Mouse (Mus musculus) MEL (cell line): ENCODE measurements around the gene Tet3. TPM values are rescaled to one million over a fixed set of nuclear protein-coding genes. Genes with fewer than 3 reads are reported as not detected.
A peak's percentile ranks its signal among the peaks of the same experiment; 100 is the strongest.

Source experiments
- DNase-seq: peaks from one replicate; pipeline ENCODE4 v3.0.0; 2011; ENCODE audit warnings: low read depth, low spot score
- H3K27ac ChIP-seq: 2 replicates; pipeline ENCODE4 v1.5.1; 2012; ENCODE audit warnings: low read depth, mild to moderate bottlenecking, control low read depth, low read length, moderate library complexity; ENCODE audit not compliant: control insufficient read depth
- H3K27me3 ChIP-seq, 2 experiments: fragments of 150-350 bp in 1 of 2; sonication (generic) in 1 of 2; 2 replicates each; pipeline ENCODE4 v1.6.1; 2012; ENCODE audit warnings: low read length in 2 of 2, mild to moderate bottlenecking in 2 of 2, improper control_type of control experiment in 1 of 2, moderate library complexity in 1 of 2; ENCODE audit not compliant: insufficient read depth in 2 of 2, control insufficient read depth in 1 of 2
- H3K36me3 ChIP-seq, 2 experiments: 2 replicates each; pipeline ENCODE4 v1.6.1; 2012 to 2014; ENCODE audit warnings: low read length in 2 of 2, improper control_type of control experiment in 1 of 2, inconsistent platforms in 1 of 2, mild to moderate bottlenecking in 1 of 2; ENCODE audit not compliant: insufficient read depth in 2 of 2, control insufficient read depth in 1 of 2
- H3K4me1 ChIP-seq, 2 experiments: fragments of 150-350 bp in 1 of 2; sonication (generic) in 1 of 2; 2 replicates each; pipeline ENCODE4 v1.6.1; 2012; ENCODE audit warnings: low read length in 2 of 2, improper control_type of control experiment in 1 of 2, mild to moderate bottlenecking in 1 of 2; ENCODE audit not compliant: insufficient read depth in 2 of 2, control insufficient read depth in 1 of 2
- H3K4me3 ChIP-seq, 2 experiments: fragments of 150-350 bp in 1 of 2; sonication (generic) in 1 of 2; 2 replicates each; pipeline ENCODE4 v1.5.1; 2012; ENCODE audit warnings: low read depth in 2 of 2, low read length in 2 of 2, mild to moderate bottlenecking in 2 of 2, moderate library complexity in 2 of 2, control low read depth in 1 of 2, improper control_type of control experiment in 1 of 2; ENCODE audit not compliant: control insufficient read depth in 1 of 2, insufficient read depth in 1 of 2
- H3K79me2 ChIP-seq: 2 replicates; pipeline ENCODE4 v1.6.1; 2012; ENCODE audit warnings: mild to moderate bottlenecking, low read length, moderate library complexity; ENCODE audit not compliant: control insufficient read depth, poor library complexity, insufficient read depth
- H3K9ac ChIP-seq: 2 replicates; pipeline ENCODE4 v1.6.1; 2012; ENCODE audit warnings: low read depth, mild to moderate bottlenecking, control low read depth, low read length, moderate library complexity; ENCODE audit not compliant: control insufficient read depth, poor library complexity, severe bottlenecking
- H3K9me3 ChIP-seq: fragments of 150-350 bp; sonication (generic); replicated peaks from 2 replicates; pipeline ENCODE4 v1.6.1; 2012; ENCODE audit warnings: mild to moderate bottlenecking, low read length, improper control_type of control experiment, moderate library complexity; ENCODE audit not compliant: insufficient read depth
- BHLHE40 ChIP-seq: IDR thresholded peaks from 2 replicates; pipeline ENCODE4 v1.6.1; 2012; ENCODE audit warnings: low read depth, mild to moderate bottlenecking, inconsistent platforms, low read length, improper control_type of control experiment, borderline replicate concordance
- ELF1 ChIP-seq: IDR thresholded peaks from 2 replicates; pipeline ENCODE4 v1.6.1; 2014; ENCODE audit warnings: low read depth, mild to moderate bottlenecking, inconsistent platforms, low read length, improper control_type of control experiment, moderate library complexity
- EP300 ChIP-seq, 2 experiments: IDR thresholded peaks; 2 replicates each; pipeline ENCODE4 v1.6.1; 2011; ENCODE audit warnings: improper control_type of control experiment in 2 of 2, low read length in 2 of 2, low read depth in 1 of 2, mild to moderate bottlenecking in 1 of 2
- GATA1 ChIP-seq: IDR thresholded peaks from 2 replicates; pipeline ENCODE4 v1.6.1; 2011; ENCODE audit warnings: low read depth, low read length, improper control_type of control experiment
- JUND ChIP-seq: IDR thresholded peaks from 2 replicates; pipeline ENCODE4 v1.6.1; 2011; ENCODE audit warnings: low read depth, mild to moderate bottlenecking, improper control_type of control experiment, low read length
- KAT2A ChIP-seq: conservative IDR thresholded peaks from 2 replicates; pipeline ENCODE4 v1.6.1; 2012; ENCODE audit warnings: low read depth, low read length, improper control_type of control experiment, inconsistent platforms
- MAZ ChIP-seq: IDR thresholded peaks from 2 replicates; pipeline ENCODE4 v1.6.1; 2012; ENCODE audit warnings: low read depth, mild to moderate bottlenecking, inconsistent platforms, low read length, improper control_type of control experiment
- MYB ChIP-seq: IDR thresholded peaks from 2 replicates; pipeline ENCODE4 v1.6.1; 2011; ENCODE audit warnings: mild to moderate bottlenecking, low read depth, low read length, improper control_type of control experiment
- NRF1 ChIP-seq: IDR thresholded peaks from 2 replicates; pipeline ENCODE4 v1.6.1; 2014; ENCODE audit warnings: low read depth, mild to moderate bottlenecking, inconsistent platforms, low read length, improper control_type of control experiment, moderate library complexity; ENCODE audit not compliant: poor library complexity, insufficient read depth, severe bottlenecking
- POLR2A ChIP-seq, 2 experiments: IDR thresholded peaks; 2 replicates each; pipeline ENCODE4 v1.6.1; 2011 to 2012; ENCODE audit warnings: low read length in 2 of 2, mild to moderate bottlenecking in 2 of 2, control low read depth in 1 of 2, improper control_type of control experiment in 1 of 2, low read depth in 1 of 2, moderate library complexity in 1 of 2; ENCODE audit not compliant: control insufficient read depth in 1 of 2, insufficient read depth in 1 of 2, poor library complexity in 1 of 2
- POLR2AphosphoS2 ChIP-seq: IDR thresholded peaks from 2 replicates; pipeline ENCODE4 v1.6.1; 2011; ENCODE audit warnings: low read length, improper control_type of control experiment
- RCOR1 ChIP-seq: IDR thresholded peaks from 2 replicates; pipeline ENCODE4 v1.6.1; 2012; ENCODE audit warnings: low read depth, mild to moderate bottlenecking, inconsistent platforms, low read length, improper control_type of control experiment
- USF1 ChIP-seq: IDR thresholded peaks from 2 replicates; pipeline ENCODE4 v1.6.1; 2014; ENCODE audit warnings: low read depth, mild to moderate bottlenecking, inconsistent platforms, low read length, improper control_type of control experiment, moderate library complexity
- ZC3H11A ChIP-seq: IDR thresholded peaks from 2 replicates; pipeline ENCODE4 v1.6.1; 2012; ENCODE audit warnings: low read depth, mild to moderate bottlenecking, inconsistent platforms, low read length, improper control_type of control experiment
- ZMIZ1 ChIP-seq: IDR thresholded peaks from 2 replicates; pipeline ENCODE4 v1.6.1; 2012; ENCODE audit warnings: low read depth, mild to moderate bottlenecking, inconsistent platforms, low read length, improper control_type of control experiment, moderate library complexity
- polyA plus RNA-seq, 2 experiments: library from polyadenylated mRNA; stranded (reverse) in 1 of 2; unstranded in 1 of 2; fragments of >175 nt in 1 of 2; fragments of >200 nt in 1 of 2; gene quantifications; 2 replicates each; pipeline versions ENCODE4 v1.2.1 to v1.2.4; 2012; ENCODE audit warnings: low replicate concordance in 2 of 2, low read depth in 1 of 2; ENCODE audit not compliant: insufficient read length in 2 of 2, insufficient read depth in 1 of 2, missing spikeins in 1 of 2
- total RNA-seq: library from RNA; depleted of rRNA; stranded (reverse); fragments of 300-350 nt; gene quantifications from 2 replicates; pipeline ENCODE4 v1.2.3, GENCODE M21; 2012

Tet3 gene
- total and polyA plus RNA-seq, 3 experiments: 11.6 to 35.3 (median 22.9) TPM

DNA sequence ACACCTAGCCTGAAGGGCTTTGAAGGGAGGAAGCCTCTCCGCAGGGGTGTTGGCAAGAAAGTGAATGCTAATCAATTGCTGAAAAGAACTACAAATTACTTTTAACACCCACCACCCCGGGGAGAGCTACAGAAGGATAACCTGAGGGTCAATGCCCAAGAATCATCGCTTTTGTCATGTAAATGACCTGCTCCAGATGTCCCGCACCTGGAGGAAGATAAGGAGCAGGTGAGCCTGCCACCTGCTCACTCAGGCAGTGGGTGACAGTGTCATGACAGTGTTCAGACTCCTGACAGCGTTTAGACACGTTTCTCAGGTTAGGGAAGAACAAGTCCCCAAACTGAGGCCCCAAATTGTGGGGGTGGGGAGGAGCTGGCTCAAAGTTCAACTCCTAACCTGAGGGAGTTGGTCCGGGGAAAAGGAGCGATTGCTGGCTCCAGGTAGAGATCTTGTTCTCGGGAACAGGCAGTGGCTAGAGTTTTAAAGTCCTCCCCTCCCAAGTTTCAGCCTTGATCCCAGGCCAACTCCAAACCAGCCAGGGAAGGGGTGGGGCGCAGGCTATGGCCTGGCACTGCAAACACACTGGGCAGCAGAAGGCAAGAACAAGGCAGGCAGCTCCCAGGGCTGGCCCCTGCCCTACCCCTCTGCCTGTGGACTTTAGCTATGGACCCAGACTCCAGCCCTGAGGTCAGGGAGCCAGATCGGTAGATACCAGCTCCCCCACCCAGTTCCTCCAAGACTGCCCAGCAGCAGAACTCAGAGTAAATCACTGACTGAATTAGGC lies 36.8 kb downstream of the Tet3 start:
- Histone ChIP-seq H3K9ac (no peak overlapping the region), H3K27ac (no peak overlapping the region), H3K79me2 (peaks cover 4% of the 10 kb centered on the region; the same call in 1 of the 2 replicates), H3K4me3 (no peak overlapping the region), H3K27me3 (no peaks in the 10 kb centered on the region), H3K4me1 (no peaks in the 10 kb centered on the region), H3K9me3 (no peaks in the 10 kb centered on the region), H3K36me3 (peaks cover 0 to 16% of the 10 kb centered on the region in 2 experiments; a peak in 2 of 4 replicates)
- no peak for DNase-seq
- no peak for TF ChIP-seq POLR2AphosphoS2
- TF ChIP-seq RCOR1: no peak
- no peak for TF ChIP-seq ELF1
- no peak for TF ChIP-seq MAZ
- TF ChIP-seq ZC3H11A: no peak
- no peak for TF ChIP-seq MYB
- no peak for TF ChIP-seq BHLHE40
- TF ChIP-seq NRF1: no peak
- TF ChIP-seq JUND: no peak
- TF ChIP-seq ZMIZ1: no peak
- TF ChIP-seq KAT2A: no peak

DNA sequence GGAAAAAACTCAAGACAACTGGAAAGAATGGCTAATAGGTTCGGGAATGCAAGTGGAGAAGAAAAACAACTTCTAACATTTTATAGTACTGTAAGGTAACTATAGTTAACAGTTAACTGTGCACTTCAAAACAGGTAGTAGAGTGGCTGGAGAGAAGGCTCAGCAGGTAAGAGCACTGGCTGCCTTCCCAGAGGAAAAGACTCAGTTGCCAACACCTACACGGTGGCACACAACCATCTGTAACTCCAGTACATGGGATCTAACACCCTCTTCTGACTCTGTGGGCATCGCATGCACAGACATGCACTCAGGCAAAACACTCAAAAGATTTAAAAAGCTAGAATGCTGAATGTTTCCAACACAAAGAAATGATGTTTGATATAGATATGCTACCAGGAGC lies 39.4 kb downstream of the Tet3 start:
- DNase-seq: no peak
- TF ChIP-seq ZC3H11A (no peak), POLR2A (IDR thresholded peaks at IDR 0.05; ENCODE audit: control insufficient read depth in 1 of 2, insufficient read depth in 1 of 2, low read depth in 1 of 2, low read length in 2 of 2, poor library complexity in 1 of 2) (0 out of 4 replicates have a peak, but pooled peaks of 1 of the 2 experiments have one; percentile 15), GATA1 (no peak)
- TF ChIP-seq, all 39 proteins: peak for 1
- Histone ChIP-seq H3K9ac (no peak overlapping the region), H3K27me3 (no peaks in the 10 kb centered on the region), H3K9me3 (no peaks in the 10 kb centered on the region), H3K27ac (no peak overlapping the region), H3K36me3 (peaks cover 0 to 16% of the 10 kb centered on the region in 2 experiments; a peak in 2 of 4 replicates), H3K4me3 (no peak overlapping the region), H3K4me1 (no peaks in the 10 kb centered on the region), H3K79me2 (peaks cover 6% of the 10 kb centered on the region)

DNA sequence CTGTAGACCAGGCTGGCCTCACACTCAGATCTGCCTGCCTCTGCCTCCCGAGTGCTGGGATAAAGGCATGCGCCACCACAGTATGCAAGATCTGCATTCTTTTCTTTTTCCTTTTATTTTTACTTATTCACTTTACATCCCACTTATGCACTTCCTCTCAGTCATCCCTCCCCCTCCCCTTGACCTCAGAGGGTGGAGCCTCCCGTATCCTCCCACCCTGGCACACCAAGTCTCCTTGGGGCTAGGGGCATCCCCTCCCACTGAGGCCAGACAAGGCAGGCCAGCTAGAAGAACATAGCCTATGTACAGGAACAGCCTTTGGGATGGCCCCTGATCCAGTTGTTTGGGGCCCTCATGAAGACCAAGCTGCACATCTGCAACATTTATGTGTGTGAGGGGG lies 41.4 kb downstream of the Tet3 start:
- H3K4me1 ChIP-seq: no peaks in the 10 kb centered on the region

More for the DNA sequence above, 41.4 kb downstream of the Tet3 start:
- no peak overlapping the region for H3K9ac ChIP-seq
- no peak for TF ChIP-seq EP300 (IDR thresholded peaks at IDR 0.05; ENCODE audit: low read depth in 1 of 2, low read length in 2 of 2)
- no peak for TF ChIP-seq USF1
- TF ChIP-seq, all 39 proteins: peak for 0
- H3K9me3 ChIP-seq: no peaks in the 10 kb centered on the region
- peaks cover 0 to 11% of the 10 kb centered on the region in 2 experiments; a peak in 2 of 4 replicates for H3K36me3 ChIP-seq
- H3K27ac ChIP-seq: no peak overlapping the region
- DNase-seq: no peak
- H3K27me3 ChIP-seq: no peaks in the 10 kb centered on the region
- peaks cover 8% of the 10 kb centered on the region for H3K79me2 ChIP-seq
- H3K4me3 ChIP-seq: no peak overlapping the region
